Mouse (Mus musculus) gastrocnemius, adult 2 months (tissue): ENCODE results near the gene Bend5. TPM values are rescaled to one million over a fixed set of nuclear protein-coding genes. Genes with fewer than 3 reads are reported as not detected.

Experiments used
- DNase-seq: peaks from one replicate; pipeline ENCODE4 v3.0.0; 2022
- H3K27ac ChIP-seq: fragments of 200-600 bp; 2 replicates; pipeline ENCODE4 v1.8.1; 2022; ENCODE audit warnings: mild to moderate bottlenecking
- H3K4me3 ChIP-seq: fragments of 200-600 bp; 2 replicates; pipeline ENCODE4 v1.8.1; 2022; ENCODE audit warnings: mild to moderate bottlenecking, moderate library complexity
- CTCF ChIP-seq: fragments of 200-600 bp; IDR thresholded peaks from 2 replicates; pipeline ENCODE4 v1.8.1; 2022; ENCODE audit warnings: antibody characterized with exemption, mild to moderate bottlenecking, moderate library complexity
- intact Hi-C: fragments of 180-260 bp; cut with DNase I; formaldehyde crosslinking; loops from one replicate; pipeline ENCODE4 v1.15.1; 2025
- total RNA-seq, 2 experiments: library from RNA; stranded (reverse); gene quantifications; 2 replicates each; pipeline ENCODE4 v1.2.3; 2021

The Bend5 gene
- total RNA-seq, 2 experiments from 2014 or later = 0.15 to 0.33 TPM

DNA sequence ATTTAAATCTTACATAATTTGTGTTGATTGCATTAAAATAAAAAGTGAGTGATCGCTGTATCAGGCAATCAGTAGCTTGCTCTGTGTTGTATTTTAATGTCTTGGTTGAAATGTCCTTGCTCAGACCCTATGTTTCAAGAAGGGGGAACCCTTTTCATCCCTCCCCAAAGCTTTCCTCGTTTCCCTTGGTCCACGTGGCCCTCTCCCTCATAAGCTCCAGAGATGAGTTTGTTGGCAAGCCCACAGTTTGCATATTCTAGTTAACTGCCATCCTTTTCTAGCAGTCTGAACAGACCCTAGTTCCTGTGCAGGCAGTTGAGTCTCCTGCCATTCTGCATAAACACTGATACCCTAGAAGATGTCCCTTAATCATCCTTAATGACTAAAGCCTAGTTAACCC lies 33.1 kb downstream of the Bend5 start:
- DNase-seq = no peak
- no peak overlapping the region for H3K27ac ChIP-seq
- H3K4me3 ChIP-seq = no peak overlapping the region
- intact Hi-C loops = no loop called here
- TF ChIP-seq CTCF = no peak

DNA sequence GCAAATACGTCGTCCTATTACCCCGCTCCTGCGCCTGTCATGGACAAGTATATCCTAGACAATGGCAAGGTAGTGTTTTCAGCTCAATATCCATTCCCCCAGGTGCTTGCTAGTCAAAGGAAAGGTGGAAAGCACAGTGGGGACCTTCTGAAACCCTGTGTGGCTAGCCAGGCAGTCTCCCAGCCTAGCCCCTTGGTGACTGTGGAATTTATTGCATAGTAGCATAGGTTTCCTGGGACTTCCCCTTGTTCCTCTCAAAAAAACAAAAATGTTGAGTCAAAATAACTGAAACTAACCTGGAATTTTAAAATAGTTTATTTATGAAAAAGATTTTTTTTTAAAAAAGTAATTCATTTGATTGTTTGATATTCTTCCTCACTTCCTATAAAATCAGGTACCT lies 33.8 kb downstream of the Bend5 start:
- no peak for TF ChIP-seq CTCF
- intact Hi-C loops = no loop called here
- Histone ChIP-seq H3K27ac (no peak overlapping the region), H3K4me3 (no peak overlapping the region)
- no peak for DNase-seq

DNA sequence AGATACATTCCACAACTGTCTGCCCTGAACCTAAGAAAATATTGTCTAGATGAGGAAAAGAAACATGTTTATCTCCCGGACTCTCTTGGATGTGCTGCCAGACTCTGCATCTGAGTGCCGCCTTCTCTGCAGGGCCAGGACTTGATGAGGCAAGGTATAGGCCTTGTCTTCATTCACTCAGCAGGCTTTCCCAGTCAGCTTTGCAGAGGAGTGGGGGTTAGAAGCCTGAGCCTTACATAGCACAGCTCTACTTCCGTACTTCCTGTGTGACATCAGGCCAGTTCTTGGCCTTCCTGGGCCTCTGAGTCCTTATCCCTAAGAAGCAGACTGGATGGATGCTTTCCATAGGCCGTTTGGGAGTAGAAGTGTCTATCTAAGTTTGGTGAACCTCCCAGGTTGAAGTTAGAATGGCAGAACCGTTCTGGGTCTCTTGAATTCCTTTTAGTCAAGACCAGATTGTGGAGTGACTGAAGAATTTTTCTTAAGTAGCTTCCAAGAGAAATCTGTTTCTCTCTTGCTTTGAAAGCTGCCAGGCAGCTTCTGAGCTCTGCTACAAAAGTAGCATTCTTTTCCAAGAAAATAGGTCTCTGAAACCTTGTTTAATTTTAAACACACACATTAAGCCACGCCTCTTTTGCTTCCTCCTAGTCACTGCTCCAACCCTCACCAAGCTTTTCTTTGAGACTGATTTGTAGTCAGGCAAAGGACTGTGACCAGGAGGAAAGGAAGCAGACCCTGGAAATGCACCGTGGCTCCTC lies 34.8 kb downstream of the Bend5 start:
- no peak for TF ChIP-seq CTCF
- no peak for DNase-seq
- H3K4me3 ChIP-seq = no peak overlapping the region
- intact Hi-C loops = no loop called here
- H3K27ac ChIP-seq = no peak overlapping the region

DNA sequence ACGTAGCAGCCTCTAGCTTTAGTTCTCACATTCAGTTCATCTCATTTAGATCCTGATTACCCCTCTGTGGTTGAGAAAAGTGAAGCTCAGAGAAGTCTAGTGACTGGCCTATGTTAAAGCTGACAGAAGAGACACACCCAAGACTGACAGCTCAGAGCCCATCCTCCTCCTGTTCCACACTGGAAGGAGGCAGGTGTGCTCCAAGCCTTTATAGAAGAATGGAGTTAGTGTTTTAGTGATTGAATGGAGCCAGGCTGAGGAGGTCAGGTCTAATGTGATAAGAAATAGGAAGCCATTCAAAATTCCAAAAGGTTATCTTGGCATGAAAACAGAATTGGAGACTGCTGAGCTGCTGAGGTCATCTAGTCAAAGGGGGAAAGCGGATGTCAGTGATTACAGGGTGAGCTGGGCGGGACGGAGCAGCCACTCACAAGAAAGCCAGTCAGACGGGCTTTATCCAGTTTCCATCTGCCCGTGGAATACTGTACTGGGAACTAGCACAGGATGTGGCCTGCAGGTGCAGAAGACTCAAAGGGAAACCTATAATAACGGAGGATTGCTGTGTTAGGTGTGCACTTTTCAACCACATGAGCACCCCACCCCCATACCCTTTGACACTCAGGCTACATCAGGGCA lies 36.6 kb downstream of the Bend5 start:
- DNase-seq = no peak
- Histone ChIP-seq H3K4me3 (no peak overlapping the region), H3K27ac (no peak overlapping the region)
- intact Hi-C loops = no loop called here
- TF ChIP-seq CTCF = no peak

DNA sequence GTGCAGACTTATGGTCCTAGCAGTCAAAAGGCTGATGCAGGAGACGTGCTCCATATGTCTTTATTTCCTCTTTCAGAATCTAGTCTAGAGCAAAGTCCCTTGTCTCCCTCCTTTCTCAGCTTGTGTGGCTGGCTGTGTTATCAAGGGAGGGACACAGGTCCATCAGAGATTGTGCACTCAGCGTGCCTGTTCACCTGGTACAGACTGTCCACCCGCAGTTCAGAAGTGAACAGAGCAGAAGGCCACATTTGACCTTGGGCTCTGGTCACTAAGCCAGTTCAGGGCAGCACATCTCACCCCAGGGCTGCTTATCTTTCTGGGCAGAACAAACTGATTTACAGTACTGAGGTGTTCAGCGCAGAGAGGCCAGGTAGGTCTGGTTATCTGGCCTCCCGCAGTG lies 37.4 kb downstream of the Bend5 start:
- intact Hi-C loops = no loop called here

DNA sequence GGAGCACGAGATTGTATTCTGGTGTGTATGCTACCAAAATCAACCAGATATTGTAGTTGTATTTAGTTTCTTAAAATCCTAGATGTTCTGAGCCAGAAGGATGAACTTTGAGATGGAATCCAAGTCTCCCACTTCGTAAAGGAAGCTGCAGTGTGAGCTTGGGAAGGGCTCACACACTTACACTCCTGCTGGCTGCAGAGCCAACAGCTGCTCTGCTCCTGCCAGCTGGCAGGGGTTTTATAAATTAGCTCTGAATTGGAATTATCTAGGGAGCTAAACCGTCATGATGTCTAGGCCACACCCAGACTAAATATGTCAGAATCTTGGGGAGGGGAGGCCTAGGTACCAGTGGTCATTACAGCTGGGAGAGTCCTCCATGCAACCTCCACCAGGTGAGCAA lies 38.5 kb downstream of the Bend5 start:
- intact Hi-C loops = no loop called here
- DNase-seq = peak; percentile 22
- no peak for TF ChIP-seq CTCF
- H3K4me3 ChIP-seq = no peak overlapping the region
- H3K27ac ChIP-seq = no peak overlapping the region

More for the DNA sequence above, 37.4 kb downstream of the Bend5 start:
- TF ChIP-seq CTCF = no peak
- Histone ChIP-seq H3K27ac (no peak overlapping the region), H3K4me3 (no peak overlapping the region)
- DNase-seq = no peak

DNA sequence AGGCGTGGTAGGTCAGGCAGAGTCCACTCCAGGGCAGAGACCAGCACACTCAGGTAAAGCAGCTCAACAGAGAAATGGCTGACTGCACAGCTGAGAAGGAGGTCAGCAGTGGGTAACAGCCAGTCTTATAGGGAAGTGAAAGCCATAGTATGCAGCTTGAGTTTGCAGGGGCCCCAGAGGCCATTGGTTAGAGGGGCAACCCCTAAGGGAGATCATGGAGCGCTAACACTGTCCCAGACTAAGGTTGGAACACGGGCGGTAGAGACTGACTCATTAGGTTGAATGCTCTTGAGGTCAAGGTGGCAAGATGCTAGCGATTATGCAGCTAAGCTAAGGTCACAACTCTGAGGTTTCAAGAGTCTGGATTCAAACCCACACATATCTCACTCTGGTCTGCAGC lies 40.8 kb downstream of the Bend5 start:
- no peak overlapping the region for H3K4me3 ChIP-seq
- H3K27ac ChIP-seq = no peak overlapping the region
- intact Hi-C loops = no loop called here
- TF ChIP-seq CTCF = no peak
- no peak for DNase-seq

DNA sequence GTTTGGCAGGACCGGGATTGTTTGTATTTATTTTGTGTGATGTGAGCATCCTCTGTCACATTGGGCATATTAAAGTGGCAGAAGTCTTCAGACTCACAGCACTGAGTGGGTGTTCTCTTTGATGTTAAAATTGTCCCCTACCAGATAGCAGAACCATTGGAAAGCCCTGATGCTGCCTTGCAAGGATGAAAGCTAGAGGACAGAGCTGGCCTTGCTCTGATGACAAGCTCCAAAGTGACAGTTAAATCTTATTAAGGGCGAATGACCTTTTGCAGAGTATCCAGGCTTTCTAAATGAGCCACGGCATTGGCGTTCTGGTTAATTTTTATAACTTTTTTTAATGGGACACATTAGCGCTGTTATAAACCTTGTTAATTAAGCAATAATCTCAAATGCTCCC lies 42.8 kb downstream of the Bend5 start:
- no peak for DNase-seq
- no peak overlapping the region for H3K27ac ChIP-seq
- TF ChIP-seq CTCF = no peak
- intact Hi-C loops = no loop called here
- no peak overlapping the region for H3K4me3 ChIP-seq

DNA sequence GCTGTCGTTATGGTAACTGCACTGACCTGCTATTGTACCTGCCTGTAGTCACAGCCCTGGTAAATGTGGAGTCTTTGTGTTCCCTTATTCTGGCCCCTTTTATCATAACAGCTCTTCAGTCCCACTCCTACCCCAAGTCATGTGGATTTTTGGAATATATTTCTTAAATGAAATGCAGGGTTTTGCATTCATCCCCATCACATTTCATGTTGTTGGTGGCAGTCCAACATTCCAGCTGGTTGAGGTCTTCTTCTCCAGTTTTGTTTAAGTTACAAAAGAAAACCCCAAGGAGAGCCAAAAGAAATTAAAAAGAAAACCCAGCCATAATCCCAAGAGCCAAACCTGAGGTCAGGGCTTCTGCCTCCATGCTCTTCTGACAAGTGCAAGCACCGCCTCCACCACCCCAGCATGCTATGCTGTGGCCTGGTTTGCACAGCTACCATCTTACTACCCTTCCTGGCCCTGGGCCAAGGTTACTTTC lies 52.5 kb downstream of the Bend5 start:
- no peak for TF ChIP-seq CTCF
- H3K4me3 ChIP-seq = no peak overlapping the region
- DNase-seq = no peak
- intact Hi-C loops = no loop called here
- H3K27ac ChIP-seq = no peak overlapping the region

DNA sequence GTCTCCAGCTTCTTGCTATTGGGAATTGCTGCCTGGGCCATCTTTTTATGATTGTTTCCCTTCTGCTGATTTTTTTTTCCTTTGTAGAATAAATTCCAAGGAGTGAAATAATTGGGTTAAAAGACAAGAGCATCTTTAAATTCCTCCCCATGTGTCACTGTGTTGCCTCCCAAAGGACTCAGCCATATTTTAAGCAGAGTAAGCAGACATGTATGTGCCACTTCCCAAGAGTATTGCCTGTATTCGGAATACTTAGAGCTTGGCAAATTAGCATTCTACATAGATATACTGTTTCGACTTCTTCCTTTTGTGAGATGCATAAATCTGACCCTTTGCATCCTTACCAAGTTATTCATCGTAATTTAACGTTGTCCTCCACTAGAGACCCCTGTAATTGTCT lies 53.0 kb downstream of the Bend5 start:
- Histone ChIP-seq H3K27ac (no peak overlapping the region), H3K4me3 (no peak overlapping the region)
- intact Hi-C loops = no loop called here
- no peak for TF ChIP-seq CTCF
- DNase-seq = no peak

DNA sequence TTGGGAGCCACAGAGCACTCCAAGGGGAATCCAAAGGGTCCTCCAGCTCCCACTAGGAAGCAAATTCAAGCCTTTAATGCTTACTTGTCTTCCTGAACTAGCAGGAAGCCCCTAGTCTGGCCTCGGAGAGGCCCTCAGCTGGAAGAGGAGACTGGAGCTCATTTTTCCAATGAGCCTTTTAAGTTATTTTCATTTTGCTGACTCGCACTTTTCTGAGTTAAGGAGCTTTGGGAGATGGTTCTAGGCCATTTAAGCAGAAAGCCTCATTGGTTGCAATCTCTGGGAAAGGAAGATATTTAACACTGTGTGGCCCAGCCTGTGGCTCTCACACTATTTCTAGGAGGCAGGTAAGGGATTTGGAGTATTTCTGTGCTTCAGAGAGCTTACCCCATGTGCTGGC lies 55.0 kb downstream of the Bend5 start:
- no peak for TF ChIP-seq CTCF
- H3K4me3 ChIP-seq = no peak overlapping the region
- H3K27ac ChIP-seq = no peak overlapping the region
- no peak for DNase-seq
- intact Hi-C loops = no loop called here

DNA sequence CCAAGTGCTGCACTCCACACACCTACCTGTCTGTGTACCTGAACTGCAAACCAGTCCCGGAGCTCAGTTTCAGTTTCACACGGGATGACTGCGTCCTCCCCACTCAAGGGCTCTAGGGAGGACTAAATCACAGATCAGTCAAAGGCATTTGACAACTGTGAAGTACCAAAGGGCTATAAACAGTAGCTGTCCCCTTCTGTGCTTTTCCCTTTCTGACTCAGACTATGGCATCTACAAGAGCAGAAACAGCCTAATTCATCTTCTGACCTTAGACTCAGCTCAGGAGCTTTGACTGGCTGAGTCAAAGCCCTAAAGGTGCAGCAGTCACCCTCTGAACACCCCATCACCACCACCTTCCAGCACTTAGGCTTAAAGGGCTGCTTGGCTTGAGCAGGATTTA lies 56.9 kb downstream of the Bend5 start:
- intact Hi-C loops = no loop called here
- no peak overlapping the region for H3K27ac ChIP-seq
- DNase-seq = no peak
- H3K4me3 ChIP-seq = no peak overlapping the region
- TF ChIP-seq CTCF = no peak

DNA sequence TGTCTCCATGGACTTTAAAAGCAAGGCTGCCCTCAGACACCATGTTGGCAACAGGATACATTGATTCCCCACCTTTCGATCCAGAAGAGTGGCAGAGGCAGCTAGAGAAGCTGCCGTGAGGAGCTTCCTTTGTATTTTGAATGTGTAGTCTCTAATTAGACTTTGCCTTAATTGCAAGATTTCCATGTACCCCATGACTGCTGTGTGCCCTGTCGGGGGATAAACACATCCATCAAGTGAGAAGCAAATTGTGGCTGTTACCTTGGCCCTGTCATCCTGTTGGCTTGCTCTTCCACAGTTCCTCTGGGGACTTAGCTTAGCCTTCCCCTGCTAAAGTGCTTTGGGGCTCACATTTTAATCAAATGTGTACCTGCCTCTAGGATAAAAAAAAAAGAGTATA lies 57.7 kb downstream of the Bend5 start:
- no peak for DNase-seq
- intact Hi-C loops = no loop called here
- H3K4me3 ChIP-seq = no peak overlapping the region
- no peak overlapping the region for H3K27ac ChIP-seq
- TF ChIP-seq CTCF = no peak

DNA sequence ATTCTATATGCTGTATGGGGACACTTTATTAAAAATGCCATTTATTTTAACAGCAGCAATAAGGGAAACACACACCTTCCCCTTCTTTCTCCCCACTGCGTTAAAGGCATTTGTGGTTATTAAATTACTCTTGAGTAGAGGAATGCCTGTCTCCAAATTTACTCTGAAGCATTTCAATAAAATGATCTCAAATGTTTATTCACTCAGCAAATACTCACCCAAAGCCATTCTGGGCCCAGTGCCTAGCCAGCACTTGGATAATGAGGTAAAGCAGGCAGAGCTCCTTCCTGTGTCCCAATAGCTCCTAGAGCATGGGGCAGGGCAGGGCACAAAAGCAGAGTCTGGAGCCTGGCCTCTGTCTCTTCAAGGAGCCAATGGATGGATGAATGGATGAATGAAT lies 58.2 kb downstream of the Bend5 start:
- DNase-seq = no peak
- no peak overlapping the region for H3K4me3 ChIP-seq
- H3K27ac ChIP-seq = no peak overlapping the region
- intact Hi-C loops = no loop called here
- no peak for TF ChIP-seq CTCF
